Mouse (Mus musculus) embryonic facial prominence, embryonic 11.5 days (tissue): Measurements from ENCODE around the gene Wdcp. TPM values are rescaled to one million over a fixed set of nuclear protein-coding genes. Genes with fewer than 3 reads are reported as not detected.
A peak's percentile ranks its signal among the peaks of the same experiment; 100 is the strongest.
"Not testable (repeated sequence)": the region's sequence is repeated elsewhere in the genome, so short reads cannot be mapped to it uniquely, and the experiment has no call there.

Source experiments
- ATAC-seq: fragments of 200-750 bp; cut with Nextera tagmentation; replicated peaks from 2 replicates; pipeline ENCODE4 v1.8.0; 2017; ENCODE audit warnings: low read depth; ENCODE audit not compliant: insufficient number of reproducible peaks, low FRiP score, low TSS enrichment
- DNase-seq: peaks from one replicate; pipeline ENCODE4 v3.0.0-alpha.2; 2015; ENCODE audit warnings: low spot score
- H3K27ac ChIP-seq: fragments of 300-500 bp; sonication (generic); replicated peaks from 2 replicates; pipeline ENCODE4 v1.5.1; 2014; ENCODE audit warnings: mild to moderate bottlenecking, low read depth, low read length, control low read depth
- H3K27me3 ChIP-seq: fragments of 300-500 bp; sonication (generic); 2 replicates; pipeline ENCODE4 v1.6.1; 2014; ENCODE audit warnings: mild to moderate bottlenecking, low read length, moderate library complexity, mixed read lengths; ENCODE audit not compliant: control insufficient read depth, insufficient read depth
- H3K36me3 ChIP-seq: fragments of 300-500 bp; sonication (generic); replicated peaks from 2 replicates; pipeline ENCODE4 v1.6.1; 2014; ENCODE audit warnings: low read depth, mild to moderate bottlenecking, low read length, moderate library complexity, mixed read lengths; ENCODE audit not compliant: control insufficient read depth, insufficient read depth
- H3K4me1 ChIP-seq: fragments of 300-500 bp; sonication (generic); 2 replicates; pipeline ENCODE4 v1.6.1; 2014; ENCODE audit warnings: low read length, mixed read lengths; ENCODE audit not compliant: control insufficient read depth, insufficient read depth
- H3K4me2 ChIP-seq: fragments of 300-500 bp; sonication (generic); 2 replicates; pipeline ENCODE4 v1.6.1; 2014; ENCODE audit warnings: low read depth, mild to moderate bottlenecking, control low read depth, low read length, moderate library complexity
- H3K4me3 ChIP-seq: fragments of 300-500 bp; sonication (generic); 2 replicates; pipeline ENCODE4 v1.5.1; 2014; ENCODE audit warnings: low read depth, low read length, control low read depth
- H3K9ac ChIP-seq: fragments of 300-500 bp; sonication (generic); replicated peaks from 2 replicates; pipeline ENCODE4 v1.6.1; 2014; ENCODE audit warnings: mild to moderate bottlenecking, control low read depth, low read length
- H3K9me3 ChIP-seq: fragments of 300-500 bp; sonication (generic); replicated peaks from 2 replicates; pipeline ENCODE4 v1.6.1; 2016; ENCODE audit warnings: mild to moderate bottlenecking, low read length, inconsistent platforms, mixed read lengths; ENCODE audit not compliant: control insufficient read depth
- WGBS: fragments of 180-500 bp; shearing (Covaris S2); extraction: QIAGEN DNeasy Blood & Tissue Kit; methylation state at CpG from one replicate; pipeline ENCODE4 v1.1.7; 2014; 5-methylcytosine and 5-hydroxymethylcytosine counted together
- polyA plus RNA-seq: library from polyadenylated mRNA; unstranded; fragments of >200 nt; fragmentation: Nextera tagmentation; extraction: Ambion mirVana; gene quantifications from 2 replicates; pipeline ENCODE4 v1.2.1, GENCODE M21; 2014

Wdcp gene
- polyA plus RNA-seq, 1 experiment from 2014 or later, result 15.8 TPM

- Histone ChIP-seq H3K4me2 (no peak overlapping the region), H3K9ac (no peak overlapping the region), H3K27me3 (no peaks in the 10 kb centered on the region), H3K4me3 (no peak overlapping the region), H3K4me1 (no peaks in the 10 kb centered on the region), H3K36me3 (no peaks in the 10 kb centered on the region), H3K27ac (no peak overlapping the region), H3K9me3 (no peaks in the 10 kb centered on the region)
- DNase-seq (no peak), ATAC-seq (no peak)
- 83% methylated on average over 1 of the region's 1 CpGs for WGBS
Measured at GRCm38 (mm10) chr12:4885062-4885461, 42.0 kb downstream of the Wdcp start.

GRCm38 (mm10) chr12:4886581-4886980, 43.5 kb downstream of the Wdcp start:
- not testable (repeated sequence) for H3K27me3 ChIP-seq, H3K36me3 ChIP-seq, H3K4me2 ChIP-seq, ATAC-seq, H3K4me1 ChIP-seq, H3K4me3 ChIP-seq, H3K9me3 ChIP-seq, H3K9ac ChIP-seq, H3K27ac ChIP-seq, DNase-seq
- WGBS, result 93% methylated on average over 4 of the region's 4 CpGs

- no peaks in the 10 kb centered on the region for H3K9me3 ChIP-seq
- no peak for ATAC-seq
Measured at GRCm38 (mm10) chr12:4888739-4889138, 45.6 kb downstream of the Wdcp start.

GRCm38 (mm10) chr12:4889251-4889650, 46.1 kb downstream of the Wdcp start:
- WGBS, result 91% methylated on average over 2 of the region's 2 CpGs
- Histone ChIP-seq H3K9ac (no peak overlapping the region), H3K27me3 (no peaks in the 10 kb centered on the region), H3K4me3 (no peak overlapping the region), H3K36me3 (no peaks in the 10 kb centered on the region), H3K9me3 (no peaks in the 10 kb centered on the region), H3K27ac (no peak overlapping the region), H3K4me1 (no peaks in the 10 kb centered on the region), H3K4me2 (no peak overlapping the region)
- DNase-seq, result no peak
- ATAC-seq, result no peak

More at GRCm38 (mm10) chr12:4888739-4889138, 45.6 kb downstream of the Wdcp start:
- no peaks in the 10 kb centered on the region for H3K36me3 ChIP-seq
- H3K4me1 ChIP-seq, result no peaks in the 10 kb centered on the region
- no peak for DNase-seq
- no peak overlapping the region for H3K4me2 ChIP-seq
- H3K9ac ChIP-seq, result no peak overlapping the region
- H3K27me3 ChIP-seq, result no peaks in the 10 kb centered on the region
- no peak overlapping the region for H3K27ac ChIP-seq
- no peak overlapping the region for H3K4me3 ChIP-seq

- no peaks in the 10 kb centered on the region for H3K36me3 ChIP-seq
- 84% methylated on average over 1 of the region's 1 CpGs for WGBS
- no peak overlapping the region for H3K27ac ChIP-seq
- H3K27me3 ChIP-seq, result no peaks in the 10 kb centered on the region
- H3K4me1 ChIP-seq, result no peaks in the 10 kb centered on the region
- H3K4me2 ChIP-seq, result no peak overlapping the region
- DNase-seq, result no peak
- no peak overlapping the region for H3K4me3 ChIP-seq
- no peak for ATAC-seq
- no peaks in the 10 kb centered on the region for H3K9me3 ChIP-seq
- no peak overlapping the region for H3K9ac ChIP-seq
Measured at GRCm38 (mm10) chr12:4889891-4890290, 46.8 kb downstream of the Wdcp start.

GRCm38 (mm10) chr12:4898024-4898423, 54.9 kb downstream of the Wdcp start:
- H3K4me2 ChIP-seq, result no peak overlapping the region
- no peak overlapping the region for H3K9ac ChIP-seq
- H3K4me1 ChIP-seq, result no peaks in the 10 kb centered on the region
- ATAC-seq (no peak), DNase-seq (no peak)
- no peak overlapping the region for H3K4me3 ChIP-seq
- WGBS, result 94% methylated on average over 5 of the region's 5 CpGs
- H3K27me3 ChIP-seq, result no peaks in the 10 kb centered on the region
- H3K9me3 ChIP-seq, result no peaks in the 10 kb centered on the region
- H3K27ac ChIP-seq, result no peak overlapping the region
- H3K36me3 ChIP-seq, result no peaks in the 10 kb centered on the region

GRCm38 (mm10) chr12:4905946-4906345, 62.8 kb downstream of the Wdcp start:
- WGBS, result 84% methylated on average over 7 of the region's 7 CpGs
- no peaks in the 10 kb centered on the region for H3K36me3 ChIP-seq
- no peak for ATAC-seq

GRCm38 (mm10) chr12:4906476-4906875, 63.4 kb downstream of the Wdcp start:
- no peak overlapping the region; the same call in 1 of the 2 replicates for H3K9ac ChIP-seq
- no peak for DNase-seq
- no peak overlapping the region; the same call in 1 of the 2 replicates for H3K4me2 ChIP-seq
- no peaks in the 10 kb centered on the region for H3K36me3 ChIP-seq
- no peak for ATAC-seq
- H3K9me3 ChIP-seq, result no peaks in the 10 kb centered on the region
- no peak overlapping the region for H3K27ac ChIP-seq
- WGBS, result 66% methylated on average over 7 of the region's 7 CpGs
- no peaks in the 10 kb centered on the region for H3K4me1 ChIP-seq
- peak overlapping the region; percentile 68 for H3K4me3 ChIP-seq
- no peaks in the 10 kb centered on the region for H3K27me3 ChIP-seq

More at GRCm38 (mm10) chr12:4905946-4906345, 62.8 kb downstream of the Wdcp start:
- Histone ChIP-seq H3K4me2 (no peak overlapping the region), H3K27ac (no peak overlapping the region), H3K9me3 (no peaks in the 10 kb centered on the region), H3K4me1 (no peaks in the 10 kb centered on the region), H3K4me3 (no peak overlapping the region), H3K9ac (no peak overlapping the region), H3K27me3 (no peaks in the 10 kb centered on the region)
- DNase-seq, result no peak
